Mouse (Mus musculus): ENCODE results near the gene Asb12. TPM values are rescaled to one million over a fixed set of nuclear protein-coding genes. Genes with fewer than 3 reads are reported as not detected.

Gene Asb12
- polyA plus RNA-seq, 1 experiment from 2014 or later: 0.24 TPM

- H3K27ac ChIP-seq (ENCODE audit: low read length): peak within 1 kb of the TSS; percentile 85
- H3K36me3 ChIP-seq (ENCODE audit: control insufficient read depth, insufficient read depth, low read length): no peaks in the 10 kb centered on the region
- peaks cover 14% of the 10 kb centered on the region for H3K4me1 ChIP-seq (ENCODE audit: control insufficient read depth, insufficient read depth, low read length)
- ATAC-seq: peak; percentile 98
- H3K27me3 ChIP-seq (ENCODE audit: control insufficient read depth, insufficient read depth, low read depth, low read length): no peaks in the 10 kb centered on the region
- H3K4me2 ChIP-seq (ENCODE audit: low read length): peak within 1 kb of the TSS; percentile 61
- peak within 1 kb of the TSS; percentile 57 for H3K4me3 ChIP-seq (ENCODE audit: low read depth, low read length)
- H3K9ac ChIP-seq (ENCODE audit: low read depth, low read length): peak within 1 kb of the TSS; percentile 72
- 0 out of 2 replicates have a peak, but pooled peaks cover under 1% of the 10 kb centered on the region for H3K9me3 ChIP-seq (replicated peaks; ENCODE audit: control insufficient read depth, low read length, poor library complexity, severe bottlenecking)
- 14% methylated on average over 19 of the region's 19 CpGs for WGBS
Observed at GRCm38 (mm10) chrX:95444776-95445111, 113.0 kb downstream of the Asb12 start, which contains the start of gene Amer1. Gene Amer1 (minus strand): TSS chrX:95444872.

DNA sequence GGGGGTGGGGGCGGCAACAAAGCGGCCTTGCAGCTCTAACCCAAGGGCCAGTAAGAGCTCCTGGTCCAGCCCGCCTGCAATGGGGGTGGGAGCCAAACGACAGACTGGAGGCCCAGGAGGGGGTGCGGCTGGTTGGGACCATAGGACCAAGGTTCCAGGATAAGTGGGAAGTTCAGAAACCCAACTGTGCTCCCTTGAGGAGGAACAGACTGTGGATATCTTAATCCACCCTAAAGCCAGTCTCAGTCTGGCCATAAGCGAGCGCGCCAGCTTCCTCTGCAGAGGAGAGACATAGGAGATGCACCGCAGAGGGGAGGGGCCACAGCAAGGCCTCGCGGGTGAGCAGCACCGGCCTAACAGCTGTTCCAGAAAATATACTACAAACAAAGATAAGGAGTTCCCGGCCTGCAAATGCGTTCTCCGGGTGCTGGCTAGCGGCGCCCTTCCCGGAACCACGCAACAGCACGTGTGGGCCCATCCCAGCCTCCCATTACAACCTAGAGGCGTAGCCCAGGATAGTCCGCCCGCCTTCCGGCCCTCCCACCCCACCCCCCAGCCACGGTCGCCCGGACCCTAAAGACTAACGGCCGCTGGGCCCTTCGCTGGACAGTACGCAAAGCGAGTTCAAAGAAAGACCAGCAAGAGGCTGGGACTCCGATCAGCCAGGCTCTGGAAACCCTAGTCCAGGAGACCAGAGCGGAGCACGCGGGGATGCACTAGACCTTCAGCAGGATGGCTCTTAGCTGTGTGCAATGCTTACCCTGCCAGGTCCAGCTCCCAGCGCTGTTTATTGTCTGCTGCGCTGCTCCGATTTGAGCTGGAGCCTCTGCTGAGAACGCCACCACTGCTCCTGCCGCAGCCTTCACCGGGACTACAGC lies 113.7 kb downstream of the Asb12 start:
- peak overlapping the region; percentile 72 for H3K9ac ChIP-seq (ENCODE audit: low read depth, low read length)
- no peaks in the 10 kb centered on the region for H3K9me3 ChIP-seq (replicated peaks; ENCODE audit: control insufficient read depth, low read length, poor library complexity, severe bottlenecking)
- H3K36me3 ChIP-seq (ENCODE audit: control insufficient read depth, insufficient read depth, low read length): no peaks in the 10 kb centered on the region
- peak overlapping the region; percentile 85 for H3K27ac ChIP-seq (ENCODE audit: low read length)
- H3K27me3 ChIP-seq (ENCODE audit: control insufficient read depth, insufficient read depth, low read depth, low read length): no peaks in the 10 kb centered on the region
- WGBS: 21% methylated on average over 42 of the region's 42 CpGs
- peak overlapping the region; percentile 57 for H3K4me3 ChIP-seq (ENCODE audit: low read depth, low read length)
- H3K4me2 ChIP-seq (ENCODE audit: low read length): peak overlapping the region; percentile 61
- H3K4me1 ChIP-seq (ENCODE audit: control insufficient read depth, insufficient read depth, low read length): peaks cover 14% of the 10 kb centered on the region
- ATAC-seq: peak; percentile 89

- Histone ChIP-seq H3K4me2 (ENCODE audit: low read length) (peak overlapping the region; percentile 61), H3K4me1 (ENCODE audit: control insufficient read depth, insufficient read depth, low read length) (peaks cover 14% of the 10 kb centered on the region), H3K9me3 (replicated peaks; ENCODE audit: control insufficient read depth, low read length, poor library complexity, severe bottlenecking) (no peaks in the 10 kb centered on the region), H3K9ac (ENCODE audit: low read depth, low read length) (peak overlapping the region; percentile 72), H3K36me3 (ENCODE audit: control insufficient read depth, insufficient read depth, low read length) (no peaks in the 10 kb centered on the region), H3K4me3 (ENCODE audit: low read depth, low read length) (peak overlapping the region; percentile 57), H3K27me3 (ENCODE audit: control insufficient read depth, insufficient read depth, low read depth, low read length) (no peaks in the 10 kb centered on the region), H3K27ac (ENCODE audit: low read length) (peak overlapping the region; percentile 85)
- 0 out of 2 replicates have a peak, but pooled peaks have one; percentile 6 for ATAC-seq
- 25% methylated on average over 12 of the region's 12 CpGs for WGBS
Observed at GRCm38 (mm10) chrX:95443390-95443789, 114.4 kb downstream of the Asb12 start.

DNA sequence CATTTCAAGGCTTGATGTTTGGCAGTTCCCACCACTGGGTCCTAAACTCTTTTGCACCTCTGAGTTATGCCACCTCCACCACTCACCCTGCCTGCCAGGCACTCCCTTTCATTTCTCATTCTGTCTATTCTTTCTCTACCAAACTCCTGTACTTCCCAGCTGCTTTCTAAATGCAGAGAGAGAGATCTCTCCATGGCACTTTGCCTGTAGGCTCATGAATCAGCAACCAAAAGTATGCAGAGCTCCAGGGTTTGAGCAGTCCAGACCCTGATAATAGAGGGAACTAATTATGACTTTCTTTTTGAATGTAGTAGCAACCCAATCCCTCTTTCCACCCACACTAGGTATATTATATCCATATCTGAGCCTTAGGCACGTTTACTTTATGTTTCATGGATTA lies 115.5 kb downstream of the Asb12 start:
- Histone ChIP-seq H3K4me3 (ENCODE audit: low read depth, low read length) (no peak overlapping the region), H3K36me3 (ENCODE audit: control insufficient read depth, insufficient read depth, low read length) (no peaks in the 10 kb centered on the region), H3K9ac (ENCODE audit: low read depth, low read length) (no peak overlapping the region), H3K27me3 (ENCODE audit: control insufficient read depth, insufficient read depth, low read depth, low read length) (no peaks in the 10 kb centered on the region), H3K9me3 (replicated peaks; ENCODE audit: control insufficient read depth, low read length, poor library complexity, severe bottlenecking) (no peaks in the 10 kb centered on the region), H3K4me1 (ENCODE audit: control insufficient read depth, insufficient read depth, low read length) (peaks cover 14% of the 10 kb centered on the region), H3K27ac (ENCODE audit: low read length) (no peak overlapping the region), H3K4me2 (ENCODE audit: low read length) (peak overlapping the region; percentile 7; the same call in 1 of the 2 replicates)
- no peak for ATAC-seq
- WGBS: 52% methylated on average over 1 of the region's 1 CpGs

- H3K4me1 ChIP-seq (ENCODE audit: control insufficient read depth, insufficient read depth, low read length): peaks cover 14% of the 10 kb centered on the region
- no peak overlapping the region for H3K4me3 ChIP-seq (ENCODE audit: low read depth, low read length)
- ATAC-seq: no peak
- no peaks in the 10 kb centered on the region for H3K27me3 ChIP-seq (ENCODE audit: control insufficient read depth, insufficient read depth, low read depth, low read length)
- no peak overlapping the region for H3K4me2 ChIP-seq (ENCODE audit: low read length)
- no peaks in the 10 kb centered on the region for H3K36me3 ChIP-seq (ENCODE audit: control insufficient read depth, insufficient read depth, low read length)
- H3K27ac ChIP-seq (ENCODE audit: low read length): no peak overlapping the region
- H3K9me3 ChIP-seq (replicated peaks; ENCODE audit: control insufficient read depth, low read length, poor library complexity, severe bottlenecking): no peaks in the 10 kb centered on the region
- H3K9ac ChIP-seq (ENCODE audit: low read depth, low read length): no peak overlapping the region
Observed at GRCm38 (mm10) chrX:95441290-95441689, 116.5 kb downstream of the Asb12 start.

- H3K4me1 ChIP-seq (ENCODE audit: control insufficient read depth, insufficient read depth, low read length): peaks cover 14% of the 10 kb centered on the region
- no peak overlapping the region for H3K4me3 ChIP-seq (ENCODE audit: low read depth, low read length)
- no peaks in the 10 kb centered on the region for H3K36me3 ChIP-seq (ENCODE audit: control insufficient read depth, insufficient read depth, low read length)
- no peak overlapping the region for H3K4me2 ChIP-seq (ENCODE audit: low read length)
- WGBS: 85% methylated on average over 4 of the region's 4 CpGs
- ATAC-seq: no peak
- no peaks in the 10 kb centered on the region for H3K27me3 ChIP-seq (ENCODE audit: control insufficient read depth, insufficient read depth, low read depth, low read length)
- no peak overlapping the region for H3K9ac ChIP-seq (ENCODE audit: low read depth, low read length)
- H3K27ac ChIP-seq (ENCODE audit: low read length): no peak overlapping the region
- no peaks in the 10 kb centered on the region for H3K9me3 ChIP-seq (replicated peaks; ENCODE audit: control insufficient read depth, low read length, poor library complexity, severe bottlenecking)
Observed at GRCm38 (mm10) chrX:95438491-95438890, 119.3 kb downstream of the Asb12 start.

GRCm38 (mm10) chrX:95437236-95437635 lies 120.6 kb downstream of the Asb12 start:
- Histone ChIP-seq H3K27ac (ENCODE audit: low read length) (no peak overlapping the region), H3K36me3 (ENCODE audit: control insufficient read depth, insufficient read depth, low read length) (no peaks in the 10 kb centered on the region), H3K9me3 (replicated peaks; ENCODE audit: control insufficient read depth, low read length, poor library complexity, severe bottlenecking) (no peaks in the 10 kb centered on the region), H3K27me3 (ENCODE audit: control insufficient read depth, insufficient read depth, low read depth, low read length) (no peaks in the 10 kb centered on the region), H3K4me2 (ENCODE audit: low read length) (no peak overlapping the region), H3K4me1 (ENCODE audit: control insufficient read depth, insufficient read depth, low read length) (peaks cover 7% of the 10 kb centered on the region), H3K9ac (ENCODE audit: low read depth, low read length) (no peak overlapping the region), H3K4me3 (ENCODE audit: low read depth, low read length) (no peak overlapping the region)
- ATAC-seq: no peak
- 91% methylated on average over 1 of the region's 1 CpGs for WGBS

Other genes starting within 250 kb of the Asb12 start
- 12.7 and 14.0 TPM in 2 replicates for gene Amer1, start 113.1 kb downstream of the Asb12 start, polyA plus RNA-seq (2015; fragmentation: Nextera tagmentation; extraction: Ambion mirVana)
- not detected in 2 replicates for gene Pfn5, start 117 bp upstream of the Asb12 start, polyA plus RNA-seq (2015; fragmentation: Nextera tagmentation; extraction: Ambion mirVana)
- 78.9 and 83.6 TPM in 2 replicates for gene Zc4h2, start 100.5 kb upstream of the Asb12 start, polyA plus RNA-seq (2015; fragmentation: Nextera tagmentation; extraction: Ambion mirVana)
- gene Zc3h12b, start 153.7 kb upstream of the Asb12 start, polyA plus RNA-seq (2015; fragmentation: Nextera tagmentation; extraction: Ambion mirVana): 3.0 and 3.4 TPM in 2 replicates